Mouse (Mus musculus) layer of hippocampus, adult 8-10 months (tissue): ENCODE data around the gene Inpp5e. TPM values are rescaled to one million over a fixed set of nuclear protein-coding genes. Genes with fewer than 3 reads are reported as not detected.
A peak's percentile ranks its signal among the peaks of the same experiment; 100 is the strongest.
"Not testable (repeated sequence)": the region's sequence is repeated elsewhere in the genome, so short reads cannot be mapped to it uniquely, and the experiment has no call there.

Source experiments
- DNase-seq, 2 experiments: peaks; one replicate each; pipeline ENCODE4 v3.0.0; 2022; ENCODE audit warnings: low spot score in 2 of 2
- total RNA-seq, 4 experiments: library from RNA; stranded (reverse); gene quantifications; 2 replicates each; pipeline ENCODE4 v1.2.4; 2022

Inpp5e gene
- total RNA-seq, 4 experiments from 2014 or later, result 23.9 to 27.9 (median 25.8) TPM

DNA sequence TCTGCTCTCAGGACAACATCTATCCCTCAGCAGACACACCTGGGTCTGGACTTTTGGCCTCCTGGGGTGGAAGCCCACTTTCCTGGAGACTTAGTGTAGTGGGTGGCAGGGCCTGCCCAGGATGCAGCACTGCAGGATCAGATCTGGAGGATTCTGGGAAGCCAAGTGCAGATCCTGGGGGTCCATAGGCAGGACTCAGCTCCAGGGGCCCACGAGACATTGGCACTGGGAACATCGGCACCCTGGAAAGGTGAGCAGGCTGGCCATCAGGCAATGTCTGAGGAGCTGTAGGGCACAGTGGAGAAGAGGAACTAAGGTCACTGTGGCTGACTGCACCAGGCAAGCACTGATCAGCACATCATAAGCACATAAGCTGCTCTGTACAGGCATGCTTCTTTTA, 13.0 kb upstream of the Inpp5e start:
- DNase-seq, result no peak

DNA sequence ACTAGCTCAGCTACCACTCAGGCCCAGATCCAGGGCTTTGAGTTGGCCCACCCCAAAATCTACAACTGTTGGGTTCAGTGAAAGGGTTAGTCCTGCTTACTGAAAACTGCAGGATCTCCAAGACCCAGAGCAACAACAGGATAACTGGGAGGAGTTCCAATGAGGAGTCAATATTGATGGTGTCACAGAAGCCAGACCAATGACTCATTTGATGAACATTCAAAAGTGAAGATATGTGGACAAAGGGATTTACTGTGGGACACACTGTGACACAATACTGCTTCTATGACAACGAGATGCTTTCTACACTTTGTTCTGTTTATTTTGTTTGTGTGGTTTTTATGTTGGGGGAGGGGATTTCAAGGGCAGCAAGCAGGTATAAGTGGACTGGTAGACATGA, 9.1 kb upstream of the Inpp5e start:
- DNase-seq, result no peak

GRCm38 (mm10) chr2:26417066-26417465, 8.1 kb upstream of the Inpp5e start:
- DNase-seq, result no peak

GRCm38 (mm10) chr2:26410931-26411411, 2.0 kb upstream of the Inpp5e start:
- no peak for DNase-seq

DNA sequence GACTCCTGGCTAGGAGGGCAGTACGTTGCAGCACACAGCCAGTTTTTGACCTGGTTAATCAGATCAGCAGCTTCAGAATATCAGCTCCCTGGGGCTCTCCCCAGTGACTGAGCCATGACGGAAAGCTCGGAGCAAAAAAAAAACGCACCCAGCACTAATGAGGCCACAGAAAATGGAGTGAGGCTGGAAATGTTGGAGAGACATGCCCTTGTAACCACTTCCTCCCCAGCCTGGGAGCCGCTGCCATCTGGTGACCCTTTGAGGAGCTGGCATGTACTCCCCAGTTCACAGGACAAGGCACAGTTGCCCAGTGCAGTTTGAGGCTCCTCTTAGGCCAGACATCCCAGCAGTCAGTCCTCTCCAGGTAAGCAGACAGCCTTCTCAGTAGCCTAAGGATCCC, 1.1 kb upstream of the Inpp5e start:
- DNase-seq, result no peak

- DNase-seq, result no peak
Observed at GRCm38 (mm10) chr2:26409362-26409761, 359 bp upstream of the Inpp5e start.

- no peak for DNase-seq
Observed at GRCm38 (mm10) chr2:26403306-26403705, 5.7 kb downstream of the Inpp5e start.

DNA sequence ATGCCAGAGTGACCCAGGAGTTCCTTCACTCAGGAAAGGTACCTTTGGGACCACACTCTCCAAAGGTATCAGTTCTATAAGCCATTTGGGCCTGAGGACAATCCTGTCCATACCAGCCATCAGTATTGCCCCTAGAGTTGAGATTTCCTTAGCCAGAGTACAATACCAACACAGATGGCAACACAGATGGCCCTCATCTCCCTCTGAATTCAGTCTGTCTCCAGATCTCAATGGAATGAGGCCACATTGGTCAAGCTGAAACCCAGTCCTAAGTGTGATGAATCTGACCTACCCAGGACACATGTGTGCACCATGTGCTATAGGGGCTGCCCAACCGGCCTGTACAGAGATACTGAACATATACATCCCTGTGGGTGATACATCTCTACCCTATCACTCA, 6.7 kb downstream of the Inpp5e start:
- DNase-seq, result no peak

DNA sequence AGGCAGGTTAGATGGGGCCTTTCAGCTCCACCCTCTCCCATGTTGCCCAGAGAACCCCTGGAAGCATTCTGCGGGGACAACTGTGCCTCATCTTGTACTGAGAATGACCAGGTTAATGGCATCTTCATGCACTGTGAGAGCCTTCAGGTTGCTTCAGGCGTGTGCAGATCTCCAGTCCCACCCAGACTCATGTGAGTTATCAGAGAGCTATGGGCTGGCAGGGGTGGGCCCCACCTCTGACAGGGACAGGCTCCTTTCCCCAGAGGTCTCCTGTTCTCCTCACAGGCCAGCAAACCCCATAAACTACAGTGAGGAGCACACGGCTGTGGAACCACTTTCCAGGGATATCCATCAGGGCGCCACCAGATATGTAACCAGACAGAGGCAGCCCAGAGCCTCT, 8.0 kb downstream of the Inpp5e start:
- DNase-seq, result no peak

- DNase-seq, result no peak
Observed at GRCm38 (mm10) chr2:26400296-26400695, 8.7 kb downstream of the Inpp5e start.

GRCm38 (mm10) chr2:26399647-26400046, 9.4 kb downstream of the Inpp5e start:
- DNase-seq, result no peak

GRCm38 (mm10) chr2:26398978-26399377, 10.0 kb downstream of the Inpp5e start:
- no peak for DNase-seq

DNA sequence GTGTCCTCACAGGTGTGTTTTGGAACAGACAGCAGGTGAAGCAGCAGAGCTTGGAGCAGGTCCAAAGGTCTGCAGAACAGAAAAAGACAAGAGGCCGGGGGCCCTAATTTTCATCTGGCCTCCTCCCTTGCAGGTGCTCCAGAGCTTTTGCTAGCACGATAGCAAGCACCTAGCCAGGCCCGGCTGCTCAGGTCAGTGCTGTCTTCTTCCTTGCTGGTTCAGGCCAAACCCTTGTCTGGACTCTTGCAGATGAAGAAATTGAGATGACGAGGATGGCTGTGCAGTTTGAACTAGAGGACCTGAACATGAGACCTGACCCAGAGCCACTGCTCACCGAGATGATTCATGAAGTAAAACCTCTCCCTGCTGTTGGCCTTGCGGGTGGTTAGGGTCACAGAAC, 17.4 kb downstream of the Inpp5e start:
- DNase-seq, result no peak

- no peak for DNase-seq
Observed at GRCm38 (mm10) chr2:26390954-26391353, 18.0 kb downstream of the Inpp5e start.

DNA sequence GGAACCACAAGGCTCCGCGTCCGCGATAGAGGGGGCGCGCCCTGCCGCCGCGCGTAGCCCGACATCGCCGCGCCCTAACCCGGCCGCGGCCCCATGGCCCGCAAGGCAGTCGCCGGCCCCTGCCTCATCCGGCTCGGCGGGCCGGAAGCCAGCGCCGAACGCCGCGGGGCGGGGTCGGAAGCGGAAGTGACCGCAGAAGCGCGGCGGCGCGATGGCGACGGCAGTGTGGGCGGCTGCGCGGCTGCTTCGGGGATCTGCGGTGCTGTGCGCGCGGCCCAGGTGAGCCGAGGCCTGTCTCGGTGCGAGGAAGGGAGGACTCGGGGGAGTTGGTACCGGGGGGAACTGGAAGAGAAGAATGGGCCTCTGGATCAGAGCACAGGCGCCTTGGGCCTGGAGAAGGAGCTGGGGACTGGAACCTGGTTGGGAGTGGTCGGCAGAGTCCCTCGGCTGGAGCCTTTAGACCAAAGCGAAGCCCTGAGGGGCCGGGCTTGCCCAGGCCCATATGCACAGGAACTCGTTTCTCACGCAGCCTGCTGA, 19.8 kb downstream of the Inpp5e start, which contains the start of the genes Entr1 and Pmpca:
Gene Entr1, minus strand, starts transcription at position 163 of the 537 bp plus-strand sequence.
Gene Pmpca, plus strand, starts transcription at position 186 of the 537 bp plus-strand sequence.
- DNase-seq, result peak in 1 of 2 experiments; percentile 77

DNA sequence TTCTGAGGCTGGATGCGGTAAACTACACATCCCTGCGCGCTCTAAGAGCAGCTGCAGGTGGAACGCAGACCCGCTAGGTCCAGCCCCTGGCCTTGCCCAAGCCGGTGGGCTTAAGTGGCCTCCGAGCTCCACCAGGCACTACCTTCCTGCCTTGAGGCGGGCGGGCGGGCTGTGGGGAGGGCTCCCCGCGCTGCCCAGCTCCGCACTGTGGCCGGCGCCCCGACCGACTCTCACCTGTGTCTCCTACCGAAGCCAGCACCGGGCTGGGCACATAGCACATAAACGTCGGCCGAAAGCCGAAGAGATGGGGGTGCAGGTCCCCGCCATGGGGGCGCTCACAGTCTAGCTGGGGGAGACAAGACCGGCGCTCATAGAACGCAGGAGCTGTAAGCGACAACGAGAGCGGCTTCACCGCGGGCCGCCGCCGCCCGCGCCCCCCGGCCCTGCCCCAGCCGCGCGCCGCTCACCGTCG, 20.3 kb downstream of the Inpp5e start:
- DNase-seq, result no peak

DNA sequence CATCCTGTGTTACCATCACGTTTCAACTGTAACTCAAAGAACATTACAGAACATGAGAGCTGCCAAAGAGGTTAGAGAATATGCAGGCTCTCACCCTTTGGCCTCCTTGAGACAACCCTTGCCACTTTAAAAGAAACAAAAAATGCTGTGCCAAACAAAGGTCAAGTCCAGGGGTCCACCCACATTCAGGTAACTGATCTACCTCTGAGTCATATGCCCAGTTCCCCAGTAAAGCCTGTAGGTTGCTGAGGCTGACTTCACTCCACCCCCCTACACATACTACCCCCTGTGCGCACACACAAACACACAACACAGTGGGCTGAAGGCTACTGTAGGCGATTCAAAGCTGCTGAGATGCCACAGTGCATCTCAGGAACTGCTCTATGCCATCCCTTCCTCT, 21.3 kb downstream of the Inpp5e start:
- no peak for DNase-seq

- not testable (repeated sequence) for DNase-seq
Observed at GRCm38 (mm10) chr2:26380871-26381270, 28.1 kb downstream of the Inpp5e start.

DNA sequence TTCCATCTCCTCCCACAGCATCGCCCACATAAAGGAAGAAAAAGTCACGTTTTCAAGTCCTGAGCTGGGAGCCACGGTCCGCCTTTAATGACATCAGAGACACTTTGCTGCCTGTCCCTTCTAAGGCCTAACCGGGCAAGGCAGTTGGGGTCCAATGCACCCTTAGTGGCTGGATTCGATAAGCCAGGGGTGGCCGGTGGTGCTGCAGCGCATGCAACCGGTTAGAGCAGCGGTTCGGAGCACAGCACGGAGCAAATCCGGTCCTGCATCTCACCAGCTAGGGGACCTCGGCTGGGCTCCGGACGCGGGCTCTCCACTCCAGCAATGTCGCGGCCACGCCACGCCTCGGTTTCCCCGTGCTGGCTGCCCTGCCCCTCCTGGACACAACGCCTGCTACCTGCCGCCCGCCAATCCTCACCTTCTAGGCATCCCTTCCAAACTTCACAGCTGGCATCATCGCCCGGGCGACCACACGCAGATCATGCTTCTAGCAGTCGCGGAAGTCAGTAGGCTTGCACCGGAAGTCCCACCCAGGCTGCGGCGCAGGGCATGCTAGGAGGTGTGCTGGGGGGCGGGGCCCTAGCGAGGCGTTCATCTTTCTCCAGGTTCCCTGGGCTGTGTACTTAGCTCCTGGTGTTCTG, 28.8 kb downstream of the Inpp5e start, which contains the start of gene Snapc4:
Gene Snapc4, minus strand, starts transcription at position 523 of the 641 bp plus-strand sequence.
- DNase-seq, result peak; percentile 73 to 77

GRCm38 (mm10) chr2:26372396-26372795, 36.6 kb downstream of the Inpp5e start:
- DNase-seq, result no peak

- DNase-seq, result no peak
Observed at GRCm38 (mm10) chr2:26368572-26368971, 40.4 kb downstream of the Inpp5e start.

GRCm38 (mm10) chr2:26367911-26368310, 41.1 kb downstream of the Inpp5e start:
- no peak for DNase-seq
